Mouse (Mus musculus): ENCODE results near the gene Pitpnc1. TPM values are rescaled to one million over a fixed set of nuclear protein-coding genes. Genes with fewer than 3 reads are reported as not detected.

Gene Pitpnc1
- total and polyA plus RNA-seq, 3 experiments = 2.4 to 5.4 (median 3.6) TPM

DNA sequence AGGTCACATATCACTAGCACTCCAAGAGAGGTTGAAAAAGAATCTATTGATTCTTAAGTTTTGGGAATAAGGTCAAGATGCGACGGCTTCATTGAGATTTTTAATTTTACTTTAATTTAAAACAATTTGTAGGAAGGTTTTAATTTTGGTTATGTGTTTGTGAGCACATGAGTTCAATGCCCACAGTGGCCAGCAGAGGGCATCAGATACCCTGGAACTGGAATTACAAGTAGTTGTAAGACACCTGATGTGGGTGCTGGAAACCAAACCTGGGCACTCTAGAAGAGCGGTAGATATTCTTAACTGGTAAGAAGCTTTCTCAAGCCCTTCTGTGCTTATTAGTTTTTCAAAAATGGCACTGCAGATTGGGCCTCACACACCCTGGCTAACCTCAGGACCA lies 203.0 kb downstream of the Pitpnc1 start (continued):
- TF ChIP-seq SIN3A (IDR thresholded peaks at IDR 0.05; ENCODE audit: low read length) (no peak), JUN (IDR thresholded peaks at IDR 0.05; ENCODE audit: insufficient read depth, low read depth, low read length) (no peak), GABPA (IDR thresholded peaks at IDR 0.05; ENCODE audit: insufficient replicate concordance, low read depth, low read length) (no peak), USF2 (conservative IDR thresholded peaks at IDR 0.05; ENCODE audit: low read depth, low read length) (no peak), CTCF (conservative IDR thresholded peaks at IDR 0.05 in 1 of 2, IDR thresholded peaks at IDR 0.05 in 1 of 2; ENCODE audit: low read depth in 2 of 2, low read length in 2 of 2) (peak; percentile 44 to 63), NRF1 (IDR thresholded peaks at IDR 0.05; ENCODE audit: low read depth, low read length) (no peak), NELFE (IDR thresholded peaks at IDR 0.05; ENCODE audit: low read depth, low read length) (no peak), TBP (conservative IDR thresholded peaks at IDR 0.05; ENCODE audit: low read depth, low read length) (no peak), EP300 (IDR thresholded peaks at IDR 0.05; ENCODE audit: low read length) (no peak)

DNA sequence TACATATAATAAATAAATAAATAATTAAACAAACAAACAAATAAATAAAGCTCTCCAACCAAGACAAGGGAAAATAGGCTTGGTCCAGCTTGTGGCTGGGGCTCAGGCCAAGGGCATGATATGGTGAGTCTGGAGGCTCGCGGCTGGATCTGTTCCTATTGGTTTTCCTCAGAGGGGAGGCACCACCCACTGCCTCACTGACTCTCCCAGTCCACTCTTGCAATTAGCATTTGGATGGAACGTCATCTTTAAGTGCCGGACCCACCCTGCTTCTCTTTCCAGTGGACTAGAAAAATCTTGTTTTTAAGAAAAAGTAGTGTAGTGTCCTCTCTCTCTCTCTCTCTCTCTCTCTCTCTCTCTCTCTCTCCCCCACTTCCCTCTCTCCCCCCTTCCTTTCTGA lies 204.6 kb downstream of the Pitpnc1 start:
- Histone ChIP-seq H3K4me2 (ENCODE audit: insufficient read depth, low read depth, poor library complexity, severe bottlenecking) (no peak overlapping the region), H3K36me3 (replicated peaks in 1 of 2; ENCODE audit: control insufficient read depth in 1 of 2, insufficient read depth in 1 of 2, low read length in 1 of 2) (no peaks in the 10 kb centered on the region), H3K9me3 (replicated peaks; ENCODE audit: low read length) (peaks cover 5% of the 10 kb centered on the region), H3K4me1 (ENCODE audit: control insufficient read depth in 1 of 2, insufficient read depth in 2 of 2) (peaks cover 3 to 5% of the 10 kb centered on the region in 2 experiments; a peak in 1 of 4 replicates), H3K27ac (ENCODE audit: insufficient read depth, low read depth) (no peak overlapping the region), H3K79me2 (replicated peaks; ENCODE audit: control insufficient read depth, extremely low read depth, insufficient read depth, poor library complexity, severe bottlenecking) (no peaks in the 10 kb centered on the region), H3K27me3 (replicated peaks) (no peaks in the 10 kb centered on the region), H3K4me3 (replicated peaks in 1 of 3; ENCODE audit: low read depth in 2 of 3, low read length in 2 of 3, poor library complexity in 1 of 3) (no peak overlapping the region), H3K9ac (ENCODE audit: insufficient read depth, low read depth) (no peak overlapping the region)
- in situ Hi-C loops (cut with MboI; ENCODE audit: low pct_ligation_motif_present, low pct_unique_long_range_greater_than_20kb, low sequenced_read_pairs) (no loop called here), dilution Hi-C loops (cut with MboI; ENCODE audit: extremely low pct_ligation_motif_present, extremely low pct_unique_long_range_greater_than_20kb, low sequenced_read_pairs) (no loop called here)
- DNase-seq (ENCODE audit: extremely low read depth) = no peak
- TF ChIP-seq EP300 (IDR thresholded peaks at IDR 0.05; ENCODE audit: low read length) (no peak), ZKSCAN1 (IDR thresholded peaks at IDR 0.05; ENCODE audit: borderline replicate concordance, low read depth, low read length) (no peak), IRF4 (IDR thresholded peaks at IDR 0.05; ENCODE audit: low read depth, low read length) (no peak), CTCF (conservative IDR thresholded peaks at IDR 0.05 in 1 of 2, IDR thresholded peaks at IDR 0.05 in 1 of 2; ENCODE audit: low read depth in 2 of 2, low read length in 2 of 2) (no peak), POLR2AphosphoS2 (IDR thresholded peaks at IDR 0.05; ENCODE audit: low read depth, low read length) (no peak)

DNA sequence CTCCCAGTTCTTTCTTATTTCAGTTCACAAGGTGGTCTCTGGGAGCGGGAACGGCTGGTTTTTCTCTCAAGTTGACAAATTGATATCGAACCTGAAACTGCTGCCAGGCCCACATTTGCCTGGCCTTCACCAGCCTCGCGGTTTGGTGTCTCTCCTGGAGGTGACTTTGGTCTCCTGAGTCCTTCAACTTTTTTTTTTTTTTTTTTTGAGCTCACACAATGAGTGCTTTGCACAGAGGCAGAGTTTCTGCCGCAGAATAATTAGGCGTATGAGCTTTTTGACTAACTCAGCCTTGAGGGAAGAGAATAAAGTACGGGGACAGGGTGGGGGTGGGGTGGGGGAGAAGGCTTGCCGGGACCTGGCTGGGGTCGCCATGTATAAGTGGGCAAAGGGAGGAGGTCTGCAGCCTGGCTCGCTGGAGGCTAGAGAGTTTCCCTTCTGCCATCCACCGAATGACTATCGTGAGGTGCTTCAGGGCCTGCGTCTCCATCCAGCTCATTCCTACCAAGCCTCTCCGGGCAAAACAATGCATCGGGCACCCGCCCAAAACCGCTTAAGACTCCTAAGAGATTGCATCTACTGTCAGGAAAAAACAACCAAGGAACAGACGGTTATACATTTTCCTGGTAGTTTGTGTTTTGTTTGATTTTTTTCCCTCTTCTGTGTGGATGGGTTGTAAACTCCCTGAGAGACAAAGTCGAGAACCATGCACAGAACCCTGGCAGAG lies 205.4 kb downstream of the Pitpnc1 start:
- Histone ChIP-seq H3K79me2 (replicated peaks; ENCODE audit: control insufficient read depth, extremely low read depth, insufficient read depth, poor library complexity, severe bottlenecking) (no peaks in the 10 kb centered on the region), H3K4me2 (ENCODE audit: insufficient read depth, low read depth, poor library complexity, severe bottlenecking) (no peak overlapping the region), H3K4me3 (replicated peaks in 1 of 3; ENCODE audit: low read depth in 2 of 3, low read length in 2 of 3, poor library complexity in 1 of 3) (no peak overlapping the region), H3K36me3 (replicated peaks in 1 of 2; ENCODE audit: control insufficient read depth in 1 of 2, insufficient read depth in 1 of 2, low read length in 1 of 2) (no peaks in the 10 kb centered on the region), H3K4me1 (ENCODE audit: control insufficient read depth in 1 of 2, insufficient read depth in 2 of 2) (peaks cover 3 to 5% of the 10 kb centered on the region in 2 experiments; a peak in 1 of 4 replicates), H3K27me3 (replicated peaks) (no peaks in the 10 kb centered on the region), H3K9me3 (replicated peaks; ENCODE audit: low read length) (peaks cover 5% of the 10 kb centered on the region), H3K9ac (ENCODE audit: insufficient read depth, low read depth) (no peak overlapping the region), H3K27ac (ENCODE audit: insufficient read depth, low read depth) (no peak overlapping the region)
- TF ChIP-seq ZNF384 (IDR thresholded peaks at IDR 0.05; ENCODE audit: low read depth, low read length) (peak; percentile 56; the same call in 1 of the 2 replicates), PAX5 (IDR thresholded peaks at IDR 0.05; ENCODE audit: low read length) (no peak), E2F4 (IDR thresholded peaks at IDR 0.05; ENCODE audit: insufficient replicate concordance, low read depth, low read length) (no peak), TCF12 (IDR thresholded peaks at IDR 0.05; ENCODE audit: low read depth, low read length) (no peak), NELFE (IDR thresholded peaks at IDR 0.05; ENCODE audit: low read depth, low read length) (no peak)
- in situ Hi-C loops (cut with MboI; ENCODE audit: low pct_ligation_motif_present, low pct_unique_long_range_greater_than_20kb, low sequenced_read_pairs) = no loop called here
- dilution Hi-C loops (cut with MboI; ENCODE audit: extremely low pct_ligation_motif_present, extremely low pct_unique_long_range_greater_than_20kb, low sequenced_read_pairs) = no loop called here
- no peak for DNase-seq (ENCODE audit: extremely low read depth)
